Mouse (Mus musculus) Muller cell, postnatal 12 days (primary cell): ENCODE results near the gene Atp13a1.
A peak's percentile ranks its signal among the peaks of the same experiment; 100 is the strongest.

ENCODE experiments used
- DNase-seq: peaks from one replicate; pipeline ENCODE4 v3.0.0-alpha.2; 2015; ENCODE audit errors: inconsistent ontology term

Gene Atp13a1

DNA sequence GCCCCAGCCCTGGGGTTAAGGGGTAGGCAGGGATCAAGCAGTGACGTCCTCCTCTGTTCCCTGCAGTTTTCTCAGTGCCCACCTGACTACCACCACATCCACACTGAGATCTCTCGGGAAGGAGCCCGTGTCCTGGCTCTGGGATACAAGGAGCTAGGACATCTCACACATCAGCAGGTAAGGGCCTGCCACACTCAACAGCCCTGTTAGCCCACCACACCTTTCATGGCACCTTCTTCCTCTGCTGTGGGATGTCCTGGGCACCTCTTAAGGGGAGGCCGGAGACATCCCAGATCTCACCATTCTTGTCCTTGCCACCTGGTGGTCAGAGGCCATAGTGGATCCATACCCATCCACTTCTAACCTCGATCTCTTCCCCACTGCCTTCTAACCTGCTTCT, 9.0 kb downstream of the Atp13a1 start:
- no peak for DNase-seq

DNA sequence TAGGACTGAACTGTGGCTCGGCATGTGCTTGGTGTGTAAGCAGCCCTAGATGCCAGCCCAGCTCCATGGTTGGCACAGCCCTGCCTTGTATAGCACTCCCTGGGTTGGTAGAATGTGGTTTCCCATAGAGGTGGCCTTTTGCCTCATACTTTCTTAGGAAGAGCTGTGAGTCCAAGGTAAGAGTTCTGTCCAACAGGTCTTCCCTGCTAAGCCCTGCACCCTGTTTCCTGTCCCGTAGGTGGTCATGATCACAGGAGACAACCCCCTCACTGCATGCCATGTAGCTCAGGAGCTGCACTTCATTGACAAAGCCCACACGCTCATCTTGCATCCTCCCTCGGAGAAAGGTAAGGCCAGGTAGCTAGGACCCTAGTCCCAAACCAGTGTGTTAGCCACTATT, 10.8 kb downstream of the Atp13a1 start:
- DNase-seq, result no peak

DNA sequence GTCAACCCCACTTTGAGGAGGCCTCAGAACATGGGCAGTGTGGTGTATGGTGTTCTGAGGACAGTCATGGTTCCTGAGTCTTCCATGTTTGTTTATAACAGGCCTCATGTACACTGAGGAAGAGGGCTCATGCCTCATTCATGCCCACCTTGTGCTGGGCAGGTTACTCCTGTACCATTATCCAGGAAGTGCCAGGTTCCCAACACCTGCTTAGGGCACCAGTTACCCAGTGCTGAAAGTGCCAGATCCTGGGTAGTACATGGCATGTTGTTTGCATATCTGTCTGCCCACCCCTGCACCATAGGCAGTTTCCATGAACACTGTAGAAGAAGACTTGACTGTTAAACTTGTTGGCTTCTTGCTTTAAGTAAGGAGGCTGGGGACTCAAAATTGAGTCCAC, 11.3 kb downstream of the Atp13a1 start:
- DNase-seq, result no peak

DNA sequence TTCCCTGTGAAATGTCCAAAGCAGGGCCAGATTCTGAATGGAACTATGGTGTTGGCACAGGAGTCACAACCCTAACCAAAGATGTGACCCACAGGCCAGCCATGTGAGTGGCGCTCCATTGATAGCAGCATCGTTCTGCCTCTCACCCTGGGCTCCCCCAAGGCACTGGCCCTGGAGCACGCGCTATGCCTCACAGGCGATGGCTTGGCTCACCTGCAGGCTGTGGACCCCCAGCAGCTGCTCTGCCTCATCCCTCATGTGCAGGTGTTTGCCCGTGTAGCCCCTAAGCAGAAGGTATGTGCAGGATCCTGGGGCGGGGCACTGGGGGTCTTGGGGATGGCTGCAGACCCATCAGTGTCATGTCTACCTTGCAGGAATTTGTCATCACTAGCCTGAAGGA, 12.4 kb downstream of the Atp13a1 start:
- no peak for DNase-seq

DNA sequence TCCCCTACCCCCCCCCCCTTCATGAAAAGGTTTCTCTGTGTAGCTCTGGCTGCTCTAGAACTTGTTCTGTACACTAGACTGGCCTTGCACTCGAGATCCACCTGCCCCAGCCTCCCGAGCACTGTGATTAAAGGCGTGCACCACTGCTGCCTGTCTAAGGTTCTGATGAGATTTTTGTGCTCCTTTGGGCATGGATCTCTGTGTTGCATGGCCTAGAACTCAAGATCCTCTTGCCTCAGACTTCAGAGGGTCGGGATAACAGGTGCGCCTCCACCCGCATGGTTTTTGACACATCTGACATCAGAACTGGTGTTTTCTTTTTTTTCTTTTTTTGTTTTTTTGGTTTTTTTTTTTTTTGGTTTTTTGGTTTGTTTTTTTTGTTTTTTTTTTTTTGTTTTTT, 13.6 kb downstream of the Atp13a1 start:
- DNase-seq, result no peak

DNA sequence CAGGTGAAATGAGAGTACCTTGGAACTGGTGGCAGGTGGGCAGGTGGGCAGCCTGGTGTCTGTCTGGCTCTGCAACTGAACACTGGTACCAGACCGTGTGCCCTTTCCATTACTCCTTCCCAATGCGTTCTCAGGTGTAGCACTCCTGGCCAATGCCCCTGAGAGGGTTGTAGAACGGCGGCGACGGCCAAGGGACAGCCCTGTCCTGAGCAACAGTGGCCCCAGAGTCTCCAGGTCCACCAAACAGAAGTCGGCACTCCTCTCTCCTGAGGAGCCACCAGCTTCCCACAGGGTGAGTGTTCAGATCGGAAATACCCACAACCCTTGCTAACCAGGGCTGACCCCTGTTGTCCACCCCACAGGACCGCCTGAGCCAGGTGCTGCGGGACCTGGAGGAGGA, 14.1 kb downstream of the Atp13a1 start:
- no peak for DNase-seq

DNA sequence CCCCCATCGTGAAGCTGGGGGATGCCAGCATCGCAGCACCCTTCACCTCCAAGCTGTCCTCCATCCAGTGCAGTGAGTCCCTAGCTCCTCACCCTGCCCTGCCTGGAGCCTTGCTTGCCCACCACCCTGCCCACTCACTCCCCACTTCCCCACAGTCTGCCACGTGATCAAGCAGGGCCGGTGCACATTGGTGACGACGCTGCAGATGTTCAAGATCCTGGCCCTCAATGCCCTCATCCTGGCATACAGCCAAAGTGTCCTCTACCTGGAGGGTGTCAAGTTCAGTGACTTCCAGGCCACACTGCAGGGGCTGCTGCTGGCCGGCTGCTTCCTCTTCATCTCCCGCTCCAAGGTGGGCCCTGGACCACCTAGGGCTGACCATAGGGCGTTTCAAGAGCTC, 14.5 kb downstream of the Atp13a1 start:
- no peak for DNase-seq

DNA sequence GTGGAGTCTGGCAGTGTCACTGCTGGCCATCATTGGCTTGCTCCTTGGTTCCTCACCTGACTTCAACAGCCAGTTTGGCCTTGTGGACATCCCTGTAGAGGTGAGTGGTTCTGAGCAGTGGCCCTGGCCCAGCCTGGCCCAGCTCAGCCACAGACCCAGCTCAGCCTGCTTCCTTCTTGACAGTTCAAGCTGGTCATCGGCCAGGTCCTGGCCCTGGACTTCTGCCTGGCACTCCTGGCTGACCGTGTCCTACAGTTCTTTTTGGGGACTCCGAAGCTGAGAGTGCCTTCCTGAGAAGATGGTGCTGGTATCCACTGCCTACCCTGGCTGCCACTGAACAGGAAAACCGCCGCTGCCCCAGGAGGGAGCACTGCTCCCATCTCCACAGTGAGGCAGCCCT, 16.3 kb downstream of the Atp13a1 start:
- DNase-seq, result no peak

DNA sequence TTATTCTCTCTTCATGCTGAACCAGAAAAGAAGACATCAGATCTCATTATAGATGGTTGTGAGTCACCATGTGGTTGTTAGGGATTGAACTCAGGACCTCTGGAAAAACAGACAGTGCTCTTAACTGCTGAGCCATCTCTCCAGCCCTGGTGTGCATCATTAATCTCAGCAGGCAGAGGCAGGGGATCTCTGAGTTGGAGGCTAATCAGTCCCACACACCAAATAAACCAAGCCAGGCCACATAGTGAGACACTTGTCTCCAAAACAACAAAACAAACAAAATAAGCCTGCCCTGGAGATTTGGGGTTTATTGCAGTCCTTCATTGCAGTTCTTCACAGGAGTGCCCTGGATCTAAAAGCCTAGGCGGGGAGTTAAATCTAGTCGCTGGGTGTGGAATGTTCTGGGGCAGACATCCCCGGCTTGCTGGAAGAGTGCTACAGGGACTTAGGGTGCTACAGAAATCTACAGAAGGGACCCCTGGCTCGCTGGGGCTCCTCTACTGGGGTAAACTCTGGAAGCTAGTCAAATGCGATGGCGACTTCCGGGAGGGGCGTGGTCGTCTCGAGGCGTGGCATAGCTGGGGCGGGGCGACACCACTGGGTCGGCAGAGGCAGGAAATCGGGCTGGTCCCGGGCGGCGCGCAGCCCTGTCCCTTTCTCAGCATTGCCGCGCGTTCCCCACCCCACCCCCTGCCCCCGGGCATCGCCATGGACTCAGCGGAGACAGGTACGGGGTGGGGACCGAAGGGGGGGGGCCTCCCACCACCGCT, 17.3 kb downstream of the Atp13a1 start, which contains the start of gene Gmip:
Gene Gmip (plus strand): TSS at position 586 of the 770 bp plus-strand sequence.
- DNase-seq, result peak; percentile 60

DNA sequence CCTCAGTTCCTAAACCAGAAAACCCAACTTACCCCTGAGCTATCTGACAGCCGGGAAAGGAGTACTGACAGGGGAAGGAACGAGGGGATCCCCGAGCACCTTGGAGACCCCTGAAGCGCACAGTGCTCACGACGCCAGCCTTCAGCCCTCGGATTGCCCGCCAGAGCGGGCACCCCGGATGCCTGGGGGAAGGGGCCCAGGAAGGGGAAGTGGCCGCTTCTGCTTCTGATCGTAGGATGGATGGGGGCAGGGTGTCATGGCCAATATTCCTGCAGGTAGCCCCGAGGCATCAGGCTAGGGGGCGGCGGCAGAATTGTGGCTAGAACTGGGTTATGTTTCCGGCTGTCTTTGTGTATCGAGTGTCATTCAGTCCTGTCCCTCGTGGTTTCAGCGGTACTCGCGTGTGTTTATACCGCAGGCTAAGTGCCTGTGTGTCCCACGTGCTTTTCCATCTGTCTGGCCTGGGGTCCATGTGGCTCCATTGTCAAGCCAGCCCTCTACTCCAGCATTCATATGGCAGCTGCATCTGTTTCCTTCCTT, 18.0 kb downstream of the Atp13a1 start:
- DNase-seq, result no peak

DNA sequence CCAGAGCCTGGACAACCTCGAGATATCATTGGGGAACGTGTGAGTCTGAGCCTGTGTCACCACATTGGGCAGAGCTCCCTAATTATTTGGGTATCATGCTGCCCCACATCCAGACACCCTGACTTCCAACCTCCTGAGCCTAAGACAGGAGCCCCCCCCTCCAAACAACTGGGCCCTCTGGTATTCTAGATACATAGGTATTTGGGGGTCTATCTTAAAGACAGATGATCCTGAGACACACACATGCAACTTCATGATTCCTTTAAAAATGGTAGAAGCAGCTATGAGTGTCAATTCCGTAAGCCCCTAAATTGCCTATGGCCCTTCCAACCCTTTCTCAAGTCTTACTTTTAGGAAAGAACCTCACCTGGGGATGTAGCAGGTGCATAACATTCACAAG, 18.9 kb downstream of the Atp13a1 start:
- no peak for DNase-seq

DNA sequence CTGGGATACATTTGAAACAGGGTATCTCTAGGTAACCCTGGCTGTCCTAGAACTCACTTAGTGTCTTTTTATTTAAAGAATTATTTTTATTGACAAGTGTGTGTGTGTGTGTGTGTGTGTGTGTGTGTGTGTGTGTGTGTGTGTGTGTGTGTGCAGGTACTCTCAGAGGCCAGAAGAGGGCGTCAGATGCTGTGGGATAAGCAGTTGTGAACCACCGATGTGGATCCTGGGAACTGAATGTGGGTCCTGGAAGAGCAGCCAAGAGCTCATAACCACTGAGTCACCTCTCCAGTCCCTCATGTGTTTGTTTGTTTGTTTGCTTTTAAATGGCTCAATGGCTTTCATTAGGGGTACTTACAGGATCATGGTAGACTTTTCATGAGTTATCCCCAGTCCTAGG, 23.9 kb downstream of the Atp13a1 start:
- DNase-seq, result no peak

DNA sequence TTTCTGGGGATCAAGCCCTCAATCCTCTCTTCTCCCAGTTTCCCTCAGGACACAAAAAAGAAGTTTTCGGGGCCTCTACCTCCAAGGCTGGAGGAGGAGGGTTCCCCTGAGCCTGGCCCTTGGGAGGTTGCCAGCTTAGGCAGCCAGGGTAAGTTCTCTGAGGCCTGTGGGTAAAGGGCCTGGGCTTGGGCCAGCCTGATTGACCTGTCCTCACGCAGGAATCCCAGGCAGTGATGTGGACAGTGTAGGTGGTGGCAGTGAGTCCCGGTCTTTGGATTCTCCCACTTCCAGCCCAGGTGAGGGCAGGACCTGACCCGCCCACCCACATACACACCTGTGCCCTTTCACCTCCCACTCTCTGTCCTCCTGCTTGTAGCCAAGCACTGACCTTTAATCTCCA, 24.4 kb downstream of the Atp13a1 start:
- no peak for DNase-seq

DNA sequence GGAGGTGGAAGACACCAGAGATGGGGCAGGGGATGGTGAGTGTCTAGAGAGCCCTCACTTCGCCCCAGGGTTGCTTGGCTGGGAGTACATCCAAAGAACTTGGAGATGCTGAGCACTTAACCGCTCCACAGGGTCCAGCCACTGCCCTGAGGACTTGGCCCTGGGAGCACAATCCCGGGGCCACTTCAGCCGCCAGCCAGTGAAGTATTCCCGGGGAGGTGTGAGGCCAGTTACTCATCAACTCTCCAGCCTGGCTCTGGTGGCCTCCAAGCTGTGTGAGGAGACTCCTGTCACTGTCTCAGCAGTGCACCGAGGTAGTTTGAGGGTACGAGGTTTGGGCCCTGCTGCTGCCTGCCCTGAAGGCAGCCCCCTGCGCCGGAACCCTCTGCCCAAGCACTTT, 29.5 kb downstream of the Atp13a1 start:
- DNase-seq, result no peak

DNA sequence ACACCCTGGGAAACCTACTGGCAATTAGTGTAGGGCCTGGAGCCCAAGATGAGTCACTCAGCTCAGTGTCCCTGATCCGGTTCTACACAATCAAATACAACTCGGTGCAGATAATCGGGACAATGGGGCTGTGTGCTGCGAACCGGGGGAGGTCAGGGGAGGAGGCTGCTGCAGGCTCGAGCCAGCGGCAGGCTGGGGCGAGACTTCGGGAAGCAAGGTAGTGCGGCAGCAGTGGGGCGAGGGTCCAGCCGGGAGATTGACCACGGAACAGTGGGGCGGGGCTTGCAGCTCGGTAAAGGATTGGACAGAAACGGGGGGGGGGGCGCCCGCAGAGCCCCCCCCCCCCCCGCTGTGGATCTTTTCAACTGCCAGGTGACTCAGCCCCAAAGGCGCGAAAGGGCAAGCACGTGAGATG, 31.0 kb downstream of the Atp13a1 start:
- DNase-seq, result peak; percentile 84

DNA sequence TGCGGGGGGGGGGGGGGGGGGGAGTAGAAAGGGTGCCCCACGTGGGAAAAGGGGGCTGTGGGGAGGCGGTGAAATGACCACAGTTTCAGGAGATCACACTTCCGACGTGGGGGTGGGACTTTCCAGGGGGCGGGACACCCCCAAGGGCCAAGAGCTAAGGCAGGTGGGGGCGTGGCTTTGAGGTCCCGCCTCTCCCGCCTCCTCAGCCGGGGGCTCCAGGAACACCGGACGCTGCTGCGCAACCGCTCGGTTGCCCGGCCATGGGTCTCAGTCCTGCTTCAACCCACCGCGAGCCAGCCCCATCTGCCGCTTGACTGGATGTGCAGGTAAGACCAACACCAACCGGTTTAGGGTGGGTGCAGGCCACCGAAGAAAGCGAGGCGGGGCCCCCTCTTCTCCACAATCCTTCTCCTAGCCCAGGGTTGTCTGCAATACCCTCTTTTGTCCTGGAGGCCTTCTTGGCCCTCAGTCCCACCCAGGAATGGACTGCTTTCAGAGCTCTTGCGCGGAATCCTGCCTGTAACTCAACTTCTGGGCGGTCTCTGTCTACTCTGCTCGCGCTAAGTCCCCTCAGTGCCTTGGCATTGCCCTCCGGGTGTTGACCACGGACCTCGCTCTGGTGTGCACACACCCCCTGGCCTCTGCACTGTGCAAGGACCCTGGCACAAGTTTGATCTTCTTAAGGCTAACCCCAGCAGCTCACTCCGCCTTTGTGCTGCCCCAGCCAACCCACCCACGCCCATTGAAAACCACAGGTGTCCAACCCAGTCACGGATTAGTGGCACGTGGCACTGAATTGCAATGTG, 31.6 kb downstream of the Atp13a1 start, which contains the start of gene Lpar2:
Gene Lpar2 (plus strand): TSS at position 44 of the 806 bp plus-strand sequence.
- DNase-seq, result peak; percentile 66

DNA sequence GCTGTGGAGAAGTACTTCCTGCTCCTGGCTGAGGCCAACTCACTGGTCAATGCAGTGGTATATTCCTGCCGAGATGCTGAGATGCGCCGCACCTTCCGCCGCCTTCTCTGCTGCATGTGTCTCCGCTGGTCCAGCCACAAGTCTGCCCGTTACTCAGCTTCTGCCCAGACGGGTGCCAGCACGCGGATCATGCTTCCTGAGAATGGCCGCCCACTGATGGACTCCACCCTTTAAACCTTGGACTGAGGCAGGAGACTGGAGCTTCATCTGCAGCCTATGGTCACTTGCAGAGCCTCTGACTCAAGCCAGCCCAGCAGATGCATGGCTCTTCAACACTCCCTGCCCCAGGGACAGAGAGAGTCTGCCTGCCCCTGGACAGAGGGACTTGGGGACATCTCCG, 35.4 kb downstream of the Atp13a1 start:
- DNase-seq, result no peak

DNA sequence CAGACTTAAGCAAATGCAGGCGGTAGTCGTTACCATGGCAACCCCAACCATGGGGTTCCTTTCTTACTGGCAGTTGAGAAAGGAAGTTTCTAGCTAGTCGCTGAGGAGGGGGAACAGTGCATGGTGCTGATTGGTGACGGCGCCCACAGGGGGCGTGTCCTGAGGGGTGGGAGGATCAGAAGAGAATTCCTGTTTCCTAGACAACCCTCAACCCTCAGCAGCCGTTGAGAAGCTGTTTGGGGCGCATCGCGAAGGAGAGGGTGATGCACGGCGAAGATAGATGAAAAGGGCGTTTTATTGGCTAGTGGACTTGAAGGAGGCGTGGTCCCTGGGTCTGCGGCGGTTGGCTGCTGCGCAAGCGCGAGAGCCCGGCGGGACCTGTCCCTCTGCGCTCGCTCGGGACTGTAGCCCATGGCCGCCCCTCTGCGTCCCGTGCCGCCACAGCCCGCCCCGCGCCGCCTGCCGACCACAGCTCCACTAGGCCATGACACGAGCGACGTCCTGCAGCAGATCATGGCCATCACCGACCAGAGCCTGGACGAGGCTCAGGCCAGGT, 41.4 kb downstream of the Atp13a1 start, which contains the start of gene Pbx4:
Gene Pbx4 (plus strand): TSS at position 194 of the 556 bp plus-strand sequence.
- peak; percentile 99 for DNase-seq

DNA sequence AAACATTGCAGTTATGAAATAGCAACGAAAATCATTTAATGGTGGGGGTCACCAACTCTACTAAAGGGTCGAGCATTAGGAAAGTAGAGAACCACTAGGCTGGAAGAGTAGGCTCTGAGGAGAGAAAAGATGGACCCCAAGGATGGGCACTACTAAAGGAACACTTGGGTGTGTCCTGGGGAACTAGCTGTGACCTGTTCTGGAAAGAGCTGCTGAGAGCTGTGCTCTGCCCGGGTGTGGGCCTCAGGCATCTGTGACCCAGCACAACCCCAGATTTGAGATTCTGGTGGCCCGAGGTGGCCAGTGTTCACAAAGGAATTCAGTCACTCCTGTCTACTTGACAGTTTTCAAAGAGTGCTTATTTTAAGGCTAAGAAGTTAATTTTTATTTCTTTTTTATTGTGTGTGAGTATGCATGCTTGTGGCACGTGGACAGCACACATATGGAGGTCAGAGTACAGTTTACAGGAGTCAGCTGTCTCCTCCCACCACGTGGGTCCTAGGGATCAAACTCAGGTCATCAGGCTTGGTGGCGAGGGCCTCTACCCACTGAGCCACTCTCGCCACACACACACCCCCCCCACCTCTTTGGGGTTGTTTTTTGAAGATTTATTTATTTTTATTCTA, 46.2 kb downstream of the Atp13a1 start:
- DNase-seq, result no peak

DNA sequence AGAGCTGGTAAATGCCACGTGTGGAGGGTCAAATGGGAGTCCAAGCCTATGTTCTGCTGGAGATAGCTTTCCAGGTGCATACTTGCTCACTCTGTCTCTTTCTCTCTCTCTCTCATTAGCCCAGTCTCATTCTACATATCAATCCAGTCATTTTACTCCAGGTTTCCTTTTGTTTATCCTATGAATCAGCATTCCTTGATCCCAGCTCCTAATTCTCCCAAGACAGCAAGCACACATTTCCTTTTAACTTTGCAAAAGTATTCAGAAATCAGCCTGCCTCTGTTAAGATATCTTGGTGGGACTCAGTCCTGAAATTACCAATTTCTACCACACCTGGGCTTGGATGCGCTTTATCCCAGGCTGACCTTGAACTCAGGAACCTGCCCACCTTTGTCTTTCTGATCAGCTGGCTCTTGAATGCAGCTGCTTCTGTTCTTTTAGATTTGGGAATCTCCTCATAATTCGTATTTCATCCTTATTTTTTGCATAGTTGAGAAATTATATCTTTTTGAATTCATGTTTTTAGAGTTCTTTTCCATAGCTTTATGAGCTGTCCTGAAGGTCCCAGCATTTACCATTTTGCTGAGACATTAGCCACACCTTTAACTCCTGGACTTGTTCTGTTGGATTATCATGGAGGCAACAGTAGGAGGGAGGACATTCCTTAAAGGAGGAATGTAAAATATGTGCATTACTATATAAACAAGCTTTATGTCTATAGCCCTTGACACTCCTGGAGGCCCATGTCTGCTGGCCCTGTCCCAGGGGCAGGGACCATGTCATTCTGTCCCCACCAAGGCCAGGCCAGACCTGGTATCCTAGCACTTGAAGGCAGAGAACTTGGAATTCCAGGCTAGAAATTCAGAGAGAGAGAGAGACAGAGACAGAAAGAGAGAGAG, 56.5 kb downstream of the Atp13a1 start:
- DNase-seq, result no peak

DNA sequence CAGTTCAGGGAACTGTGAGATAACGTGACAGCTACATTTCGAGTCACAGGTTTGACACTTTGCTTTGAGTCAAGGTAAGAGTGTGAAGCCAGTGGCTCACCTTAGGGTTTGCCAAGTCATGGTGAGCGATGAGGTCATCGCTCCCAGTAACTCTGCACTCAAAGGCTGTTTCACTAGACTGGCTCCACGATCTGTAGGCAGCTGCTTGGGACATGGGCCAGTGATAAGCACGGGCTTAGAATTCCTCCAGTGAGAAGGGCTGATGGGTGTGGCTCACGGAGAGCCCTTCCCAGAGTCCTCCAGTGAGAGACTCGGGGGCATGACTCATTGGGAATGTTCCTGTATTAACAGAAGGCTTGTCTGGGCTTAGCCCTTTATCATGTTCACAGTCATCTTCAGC, 58.0 kb downstream of the Atp13a1 start:
- peak; percentile 78 for DNase-seq
